Mouse (Mus musculus) ES-E14 (cell line): ENCODE results near the gene Gm43552. TPM values are rescaled to one million over a fixed set of nuclear protein-coding genes. Genes with fewer than 3 reads are reported as not detected.

Experiments used
- DNase-seq: peaks from one replicate; pipeline ENCODE4 v3.0.0-alpha.2; 2013; ENCODE audit warnings: low read depth, low spot score
- H3K27ac ChIP-seq: 2 replicates; pipeline ENCODE4 v1.5.1; 2012; ENCODE audit warnings: low read depth, mild to moderate bottlenecking, low read length, moderate library complexity, mixed read lengths; ENCODE audit not compliant: poor library complexity, insufficient read depth, severe bottlenecking
- H3K36me3 ChIP-seq: 2 replicates; pipeline ENCODE4 v1.6.1; 2012; ENCODE audit warnings: mild to moderate bottlenecking, low read length, moderate library complexity, mixed read lengths; ENCODE audit not compliant: control insufficient read depth, poor library complexity, insufficient read depth, severe bottlenecking
- H3K4me1 ChIP-seq, 2 experiments: fragments of 150-350 bp in 1 of 2; sonication (generic) in 1 of 2; 2 replicates each; pipeline ENCODE4 v1.6.1; 2012; ENCODE audit warnings: low read length in 2 of 2, mild to moderate bottlenecking in 1 of 2, mixed read lengths in 1 of 2; ENCODE audit not compliant: control insufficient read depth in 2 of 2, insufficient read depth in 2 of 2, poor library complexity in 1 of 2
- H3K4me3 ChIP-seq, 2 experiments: fragments of 150-350 bp in 1 of 2; sonication (generic) in 1 of 2; 2 replicates each; pipeline ENCODE4 v1.5.1; 2012; ENCODE audit warnings: low read length in 2 of 2, low read depth in 1 of 2, mild to moderate bottlenecking in 1 of 2, mixed read lengths in 1 of 2; ENCODE audit not compliant: insufficient read depth in 1 of 2, poor library complexity in 1 of 2, severe bottlenecking in 1 of 2
- H3K9ac ChIP-seq: 2 replicates; pipeline ENCODE4 v1.6.1; 2012; ENCODE audit warnings: low read depth, mild to moderate bottlenecking, low read length, mixed read lengths; ENCODE audit not compliant: poor library complexity, insufficient read depth, severe bottlenecking
- H3K9me3 ChIP-seq: fragments of 150-350 bp; sonication (generic); 2 replicates; pipeline ENCODE4 v1.6.1; 2012; ENCODE audit warnings: low read depth, mild to moderate bottlenecking, low read length; ENCODE audit not compliant: control insufficient read depth, insufficient read depth
- CHD2 ChIP-seq: IDR thresholded peaks from 2 replicates; pipeline ENCODE4 v1.6.1; 2014; ENCODE audit warnings: mild to moderate bottlenecking, low read depth, low read length, inconsistent platforms
- HCFC1 ChIP-seq: IDR thresholded peaks from 2 replicates; pipeline ENCODE4 v1.6.1; 2012; ENCODE audit warnings: low read length, inconsistent platforms, borderline replicate concordance; ENCODE audit not compliant: insufficient read depth
- MAFK ChIP-seq: IDR thresholded peaks from 2 replicates; pipeline ENCODE4 v1.6.1; 2014; ENCODE audit warnings: mild to moderate bottlenecking, low read depth, low read length, inconsistent platforms; ENCODE audit not compliant: insufficient read depth
- ZC3H11A ChIP-seq: IDR thresholded peaks from 2 replicates; pipeline ENCODE4 v1.6.1; 2012; ENCODE audit warnings: low read depth, mild to moderate bottlenecking, inconsistent platforms, low read length, borderline replicate concordance
- ZNF384 ChIP-seq: IDR thresholded peaks from 2 replicates; pipeline ENCODE4 v1.6.1; 2012; ENCODE audit warnings: low read depth, low read length, inconsistent platforms
- in situ Hi-C, 2 experiments: fragments of 600-800 bp; cut with MboI; formaldehyde crosslinking; loops; one replicate each; pipeline ENCODE4 v1.15.1; 2025; ENCODE audit warnings: low sequenced_read_pairs in 2 of 2, inconsistent platforms in 1 of 2; ENCODE audit not compliant: unreplicated experiment in 2 of 2
- total RNA-seq: library from RNA; depleted of rRNA; stranded (reverse); fragments of 300-350 nt; gene quantifications from 2 replicates; pipeline ENCODE4 v1.2.3, GENCODE M21; 2012

Gm43552 gene
- total RNA-seq, 1 experiment: not detected

DNA sequence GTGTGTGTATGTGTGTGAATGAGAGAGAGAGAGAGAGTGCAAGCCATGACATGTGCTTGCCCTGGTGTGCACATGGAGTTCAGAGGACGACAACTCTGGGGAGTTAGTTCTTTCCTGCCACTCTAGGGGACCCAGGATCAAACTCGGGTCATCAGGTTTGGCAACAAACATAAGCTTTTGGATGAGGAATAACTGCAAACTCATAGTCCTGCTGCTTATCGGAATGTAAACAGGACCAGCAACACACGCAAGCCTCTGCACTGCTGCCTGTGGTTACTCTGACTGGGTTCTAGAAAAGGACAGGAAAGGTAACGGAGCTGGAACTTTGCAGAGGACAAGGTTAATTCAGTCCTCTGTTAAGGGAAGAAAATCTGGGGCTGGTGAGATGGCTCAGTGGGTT, 67.4 kb downstream of the Gm43552 start:
- Histone ChIP-seq H3K36me3 (peaks cover 3% of the 10 kb centered on the region; the same call in 1 of the 2 replicates), H3K9me3 (no peaks in the 10 kb centered on the region), H3K27ac (no peak overlapping the region), H3K4me1 (peaks cover 0 to 5% of the 10 kb centered on the region in 2 experiments; a peak in 1 of 4 replicates), H3K9ac (no peak overlapping the region), H3K4me3 (no peak overlapping the region)
- no peak for DNase-seq
- in situ Hi-C loops: no loop called here
- TF ChIP-seq CHD2 (no peak), HCFC1 (no peak), ZNF384 (no peak), MAFK (no peak), ZC3H11A (no peak)

DNA sequence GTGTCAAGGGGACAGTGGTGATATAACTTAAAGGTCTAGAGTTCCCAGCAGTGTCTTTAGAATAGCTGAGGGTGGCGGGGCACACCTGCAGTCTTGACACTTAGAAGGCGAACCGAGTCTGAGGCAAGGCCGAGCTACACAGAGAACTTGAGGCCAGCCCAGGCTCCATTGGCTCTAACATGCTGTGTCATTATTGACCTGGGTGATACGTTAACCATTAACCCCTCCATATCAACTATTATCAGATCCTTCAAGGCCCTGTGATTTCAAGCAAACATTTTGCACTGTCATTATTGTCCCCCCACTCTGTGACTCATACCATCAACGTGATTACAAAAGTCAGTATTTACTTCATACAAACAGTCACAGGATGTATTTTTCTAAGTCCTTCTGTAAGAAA, 68.4 kb downstream of the Gm43552 start:
- Histone ChIP-seq H3K4me3 (no peak overlapping the region), H3K36me3 (peaks cover 3% of the 10 kb centered on the region; the same call in 1 of the 2 replicates), H3K9ac (no peak overlapping the region), H3K9me3 (no peaks in the 10 kb centered on the region), H3K27ac (no peak overlapping the region), H3K4me1 (peaks cover 0 to 3% of the 10 kb centered on the region in 2 experiments; a peak in 1 of 4 replicates)
- in situ Hi-C loops: no loop called here
- TF ChIP-seq ZC3H11A: no peak
- TF ChIP-seq ZNF384: no peak
- no peak for TF ChIP-seq CHD2
- no peak for TF ChIP-seq MAFK
- TF ChIP-seq HCFC1: no peak
- no peak for DNase-seq

DNA sequence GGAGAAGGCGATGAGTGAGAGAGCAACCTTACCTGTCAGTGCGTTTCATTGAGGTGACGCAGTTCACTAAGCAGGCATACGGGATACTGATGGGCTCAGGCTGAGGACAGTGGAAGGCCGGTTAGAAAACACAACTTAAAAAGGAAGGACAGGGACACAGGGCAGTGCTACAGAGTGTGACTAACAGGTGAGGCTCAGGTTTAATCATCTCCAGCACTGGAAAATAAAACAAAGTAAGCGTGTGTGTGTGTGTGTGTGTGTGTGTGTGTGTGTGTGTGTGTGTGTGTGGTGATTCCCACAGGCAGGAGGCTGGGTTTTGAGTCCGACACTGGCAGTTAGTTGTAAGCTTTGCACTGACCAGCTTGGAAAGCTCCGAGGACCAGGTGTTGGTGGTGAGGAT, 69.8 kb downstream of the Gm43552 start:
- H3K4me3 ChIP-seq: no peak overlapping the region
- H3K4me1 ChIP-seq: no peaks in the 10 kb centered on the region
- in situ Hi-C loops: no loop called here
- H3K9me3 ChIP-seq: no peaks in the 10 kb centered on the region
- no peak for TF ChIP-seq CHD2
- no peak overlapping the region for H3K9ac ChIP-seq
- peaks cover 3% of the 10 kb centered on the region; the same call in 1 of the 2 replicates for H3K36me3 ChIP-seq
- H3K27ac ChIP-seq: no peak overlapping the region
- no peak for DNase-seq

- Histone ChIP-seq H3K36me3 (peaks cover 6% of the 10 kb centered on the region; the same call in 1 of the 2 replicates), H3K4me1 (0 out of 4 replicates have a peak, but pooled peaks cover 0 to 3% of the 10 kb centered on the region in 2 experiments), H3K9ac (no peak overlapping the region), H3K27ac (no peak overlapping the region), H3K4me3 (no peak overlapping the region), H3K9me3 (no peaks in the 10 kb centered on the region)
- DNase-seq: no peak
- in situ Hi-C loops: no loop called here
- TF ChIP-seq CHD2 (no peak), MAFK (no peak), ZNF384 (no peak), ZC3H11A (no peak), HCFC1 (no peak)
Measured at GRCm38 (mm10) chr5:65420822-65421221, 71.8 kb downstream of the Gm43552 start.

DNA sequence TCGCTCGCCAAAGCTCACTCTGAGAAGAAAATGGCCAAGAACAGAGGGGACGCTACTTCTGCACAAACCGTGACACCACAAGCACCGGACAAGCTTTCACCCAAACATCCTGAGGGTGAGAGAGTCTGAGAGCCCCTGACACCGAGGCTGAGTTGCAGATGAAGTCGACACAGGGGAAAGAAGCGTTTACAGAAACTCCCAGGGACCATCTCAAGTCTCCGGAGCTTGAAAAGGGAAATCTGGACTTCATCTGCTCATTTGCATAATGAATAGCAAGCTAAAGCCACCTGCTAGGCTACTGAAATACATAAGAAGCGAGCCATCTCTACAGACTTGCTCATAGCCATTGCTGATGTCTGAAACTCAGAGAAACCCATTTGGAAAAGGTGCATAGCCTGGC, 73.5 kb downstream of the Gm43552 start:
- H3K36me3 ChIP-seq: peaks cover 6% of the 10 kb centered on the region; the same call in 1 of the 2 replicates
- 0 out of 4 replicates have a peak, but pooled peaks cover 0 to 3% of the 10 kb centered on the region in 2 experiments for H3K4me1 ChIP-seq
- TF ChIP-seq CHD2 (no peak), MAFK (no peak), HCFC1 (no peak), ZNF384 (no peak), ZC3H11A (no peak)
- H3K27ac ChIP-seq: no peak overlapping the region
- no peak overlapping the region for H3K4me3 ChIP-seq
- in situ Hi-C loops: no loop called here
- no peaks in the 10 kb centered on the region for H3K9me3 ChIP-seq
- no peak for DNase-seq
- no peak overlapping the region for H3K9ac ChIP-seq
